Mouse (Mus musculus) heart, embryonic 15.5 days (tissue): ENCODE data around the gene Slc22a17. TPM values are rescaled to one million over a fixed set of nuclear protein-coding genes. Genes with fewer than 3 reads are reported as not detected.
A peak's percentile ranks its signal among the peaks of the same experiment; 100 is the strongest.

Experiments
- microRNA counts: library from miRNA; unstranded; fragments of <30 nt; microRNA quantifications from one replicate; lab custom pipeline; 2016
- microRNA-seq: library from miRNA; unstranded; fragments of <30 nt; microRNA quantifications from one replicate; pipeline ENCODE4, GENCODE M21; 2016
- polyA plus RNA-seq: library from polyadenylated mRNA; unstranded; fragments of >200 nt; fragmentation: Nextera tagmentation; extraction: Ambion mirVana; gene quantifications from 2 replicates; pipeline ENCODE4 v1.2.1, GENCODE M21; 2015

Gene Slc22a17
- polyA plus RNA-seq, 1 experiment from 2014 or later, result 30.2 TPM

MicroRNAs within 50 kb of the gene (microRNA counts, 519-probe panel; counts per million panel counts)
- 4,692 counts per million, percentile 98 among the panel's probes with 10 or more counts for microRNA mmu-miR-208a (lab: Ali Mortazavi, UCI)

Small RNAs within 50 kb of the gene (microRNA-seq; reads per million reads assigned to microRNA genes)
- gene Mir208a, result 7,109 reads per million, percentile 93 among the genes with 10 or more reads in this experiment

Other genes with a start within 250 kb of the Slc22a17 start
- 40.7 and 42.3 TPM in 2 replicates for gene 1700123O20Rik, start 226.9 kb downstream of the Slc22a17 start, polyA plus RNA-seq
- 75.5 and 80.1 TPM in 2 replicates for gene Acin1, start 226.2 kb downstream of the Slc22a17 start, polyA plus RNA-seq
- 0.15 and 0.16 TPM in 2 replicates for gene Gm29776, start 214.3 kb downstream of the Slc22a17 start, polyA plus RNA-seq
- gene Cebpe, start 201.0 kb downstream of the Slc22a17 start, polyA plus RNA-seq, result 0.10 and 0.11 TPM in 2 replicates
- gene Slc7a8, start 131.2 kb downstream of the Slc22a17 start, polyA plus RNA-seq, result 2.8 and 4.4 TPM in 2 replicates
- gene Rnf212b, start 99.0 kb downstream of the Slc22a17 start, polyA plus RNA-seq, result not detected in 2 replicates
- gene Homez, start 42.2 kb downstream of the Slc22a17 start, polyA plus RNA-seq, result 5.4 and 7.1 TPM in 2 replicates
- gene Ppp1r3e, start 35.6 kb downstream of the Slc22a17 start, polyA plus RNA-seq, result 1.2 and 1.5 TPM in 2 replicates
- 3.3 and 3.4 TPM in 2 replicates for gene Bcl2l2, start 29.8 kb downstream of the Slc22a17 start, polyA plus RNA-seq
- not detected in 2 replicates for gene Gm20521, start 29.7 kb downstream of the Slc22a17 start, polyA plus RNA-seq
- 56.5 and 73.4 TPM in 2 replicates for gene Pabpn1, start 20.6 kb downstream of the Slc22a17 start, polyA plus RNA-seq
- gene Efs, start 13.0 kb upstream of the Slc22a17 start, polyA plus RNA-seq, result 10.6 and 18.8 TPM in 2 replicates
- gene Il25, start 19.6 kb upstream of the Slc22a17 start, polyA plus RNA-seq, result not detected in 2 replicates
- gene Cmtm5, start 23.1 kb upstream of the Slc22a17 start, polyA plus RNA-seq, result 0.74 and 2.4 TPM in 2 replicates
- gene Myh6, start 53.8 kb upstream of the Slc22a17 start, polyA plus RNA-seq, result 2,004 and 2,041 TPM in 2 replicates
- not detected in 2 replicates for gene Gm17428, start 63.8 kb upstream of the Slc22a17 start, polyA plus RNA-seq
- 4,763 and 4,914 TPM in 2 replicates for gene Myh7, start 81.5 kb upstream of the Slc22a17 start, polyA plus RNA-seq
- 56.2 and 57.1 TPM in 2 replicates for gene Ngdn, start 102.3 kb upstream of the Slc22a17 start, polyA plus RNA-seq
- 2.6 and 3.6 TPM in 2 replicates for gene Zfhx2, start 179.2 kb upstream of the Slc22a17 start, polyA plus RNA-seq
- gene Thtpa, start 181.7 kb upstream of the Slc22a17 start, polyA plus RNA-seq, result 13.2 and 15.6 TPM in 2 replicates
- 8.5 and 12.6 TPM in 2 replicates for gene Ap1g2, start 193.5 kb upstream of the Slc22a17 start, polyA plus RNA-seq
- 0.24 and 0.55 TPM in 2 replicates for gene Jph4, start 203.8 kb upstream of the Slc22a17 start, polyA plus RNA-seq